Mouse (Mus musculus): ENCODE results near the gene Clec12b.
"Not testable (repeated sequence)": the region's sequence is repeated elsewhere in the genome, so short reads cannot be mapped to it uniquely, and the experiment has no call there.

Clec12b gene

DNA sequence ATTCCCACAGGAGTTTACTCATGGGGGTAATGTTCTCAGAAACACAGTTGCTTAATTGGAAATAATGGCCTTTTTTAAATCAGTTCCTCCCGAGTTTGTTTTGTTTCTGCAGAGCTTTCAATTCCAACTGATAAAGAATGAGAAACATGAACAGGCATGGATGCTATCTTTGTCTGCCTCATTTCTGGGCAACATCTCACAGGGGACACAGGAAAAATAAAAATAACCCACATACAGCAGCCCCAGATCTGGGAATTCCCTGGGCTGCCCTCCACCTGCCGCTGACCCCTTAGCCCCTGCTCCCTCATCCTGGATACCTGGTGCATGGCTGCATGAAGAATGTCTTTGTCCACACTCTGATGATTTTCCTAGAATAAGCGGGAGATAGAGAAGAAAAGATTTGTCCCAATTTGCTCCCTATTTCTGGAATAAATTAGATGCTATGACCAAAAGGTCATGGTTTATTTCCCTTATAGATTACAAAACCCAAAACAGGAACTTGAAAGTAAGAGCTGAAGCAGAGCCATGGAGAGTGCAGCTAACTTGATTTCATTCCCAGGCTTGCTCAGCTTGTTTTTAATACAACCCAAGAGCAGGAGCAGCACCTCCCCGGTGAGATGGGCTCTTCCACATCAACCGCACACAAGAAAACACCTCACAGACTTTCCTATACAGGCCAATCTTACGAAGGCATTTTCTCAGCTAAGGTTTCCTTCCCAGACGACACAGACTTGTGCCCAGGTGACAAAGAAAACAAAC, 16.1 kb downstream of the Clec12b start:
- in situ Hi-C loops (cut with MboI) = loop anchor here (5.0 kb wide), 2 partner anchors 37 to 112 kb away; partner anchors contain the start of gene 4922502D21Rik

- in situ Hi-C loops (cut with MboI) = loop anchor here (5.0 kb wide), 2 partner anchors 34 to 109 kb away; partner anchors contain the start of gene 4922502D21Rik
These were observed 19.7 kb downstream of the Clec12b start for GRCm38 (mm10) chr6:129365959-129366359.

GRCm38 (mm10) chr6:129363942-129364341, 21.7 kb downstream of the Clec12b start:
- in situ Hi-C loops (cut with MboI) = no loop called here

GRCm38 (mm10) chr6:129359515-129359914, 26.2 kb downstream of the Clec12b start:
- in situ Hi-C loops (cut with MboI) = no loop called here

DNA sequence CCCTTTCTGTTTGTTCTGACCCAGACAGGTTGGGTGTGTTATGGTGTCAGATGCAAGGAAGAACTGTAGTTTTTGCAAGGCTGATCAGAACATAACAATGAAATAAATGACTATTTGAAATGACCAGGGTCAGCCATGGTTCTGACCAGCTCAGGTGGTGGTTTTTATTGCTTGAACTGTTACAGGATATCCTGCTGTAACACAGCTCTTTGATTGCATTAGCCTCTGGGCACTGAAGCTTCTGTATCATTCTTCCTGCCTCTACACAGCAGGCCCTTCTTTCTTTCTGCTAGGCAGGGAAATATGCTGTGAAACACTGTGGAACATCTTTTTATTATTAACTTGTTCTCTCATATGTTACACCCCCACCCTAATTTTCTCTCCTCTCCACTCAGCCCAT, 29.2 kb downstream of the Clec12b start:
- in situ Hi-C loops (cut with MboI) = no loop called here

DNA sequence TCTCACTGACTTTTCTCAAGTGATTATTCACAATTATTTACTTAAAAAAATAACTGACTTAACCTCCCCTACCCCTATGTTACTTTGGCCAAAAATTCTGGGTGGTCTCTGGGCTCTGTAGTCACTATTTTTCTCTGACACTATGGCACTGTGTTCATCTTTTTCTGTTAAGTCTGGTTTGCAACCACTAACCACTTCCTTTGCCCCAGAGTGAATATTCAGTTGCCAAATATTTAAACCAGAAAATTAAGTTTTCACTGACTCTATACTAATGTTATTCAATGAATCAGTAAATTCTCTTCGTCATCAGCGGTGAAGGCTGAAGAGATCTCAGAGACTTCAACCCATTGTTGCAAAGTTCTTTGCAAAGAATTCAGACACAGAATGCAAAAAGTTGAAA, 29.9 kb downstream of the Clec12b start:
- in situ Hi-C loops (cut with MboI) = no loop called here

GRCm38 (mm10) chr6:129351091-129351490, 34.6 kb downstream of the Clec12b start:
- in situ Hi-C loops (cut with MboI) = no loop called here

GRCm38 (mm10) chr6:129349524-129350352, 35.9 kb downstream of the Clec12b start:
- in situ Hi-C loops (cut with MboI) = no loop called here

DNA sequence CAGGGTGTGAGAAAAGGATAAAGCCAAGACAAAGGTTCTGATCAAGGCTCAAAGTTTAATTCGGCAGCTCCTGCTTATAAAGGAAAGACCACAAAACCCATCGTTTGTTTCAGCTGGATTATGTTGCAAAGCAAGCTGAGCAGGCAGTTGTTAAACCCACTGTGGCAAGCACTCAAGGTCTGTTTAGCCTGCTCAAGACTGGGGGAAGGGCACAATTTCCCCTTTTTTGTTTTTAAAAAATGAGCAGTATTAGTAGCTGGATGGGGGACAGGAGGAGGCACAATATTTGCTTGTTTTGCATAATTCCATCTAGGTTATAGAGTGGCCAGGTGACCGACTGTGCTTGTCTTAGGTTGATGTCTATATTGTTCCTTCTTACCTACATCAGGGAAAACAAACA, 41.3 kb downstream of the Clec12b start:
- in situ Hi-C loops (cut with MboI) = no loop called here

DNA sequence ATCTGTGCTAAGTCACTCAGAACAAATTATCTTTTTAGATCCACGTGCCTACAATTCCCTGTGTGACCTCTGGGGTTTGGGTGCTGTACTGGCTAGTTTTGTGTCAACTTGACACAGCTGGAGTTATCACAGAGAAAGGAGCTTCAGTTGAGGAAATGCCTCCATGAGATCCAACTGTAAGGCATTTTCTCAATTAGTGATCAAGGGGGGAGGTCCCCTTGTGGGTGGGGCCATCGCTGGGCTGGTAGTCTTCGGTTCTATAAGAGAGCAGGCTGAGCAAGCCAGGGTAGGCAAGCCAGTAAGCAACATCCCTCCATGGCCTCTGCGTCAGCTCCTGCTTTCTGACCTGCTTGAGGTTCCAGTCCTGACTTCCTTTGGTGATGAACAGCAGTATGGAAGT, 43.3 kb downstream of the Clec12b start, which contains the start of gene Clec12a:
TSS of gene Clec12a (plus strand) at position 301 of the 400 bp plus-strand sequence.
- in situ Hi-C loops (cut with MboI) = not testable (repeated sequence)

DNA sequence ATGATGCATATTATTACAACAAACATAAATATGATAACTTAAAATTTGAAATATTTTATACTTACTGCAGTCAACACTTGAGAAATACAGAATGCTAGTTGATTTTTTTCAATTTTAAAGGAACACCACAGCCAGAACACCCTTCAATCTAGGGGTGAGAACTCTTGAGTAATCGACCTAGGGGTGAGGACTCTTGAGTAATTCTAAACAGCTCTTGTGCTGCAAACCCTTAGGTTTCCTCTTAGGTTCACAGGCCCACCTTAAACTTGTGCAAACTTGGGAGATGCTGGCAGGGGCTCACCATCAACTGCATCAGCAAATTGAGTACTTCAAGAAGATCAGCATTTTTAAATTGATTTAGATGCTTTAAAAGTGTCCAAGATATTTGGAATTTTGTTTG, 47.9 kb downstream of the Clec12b start:
- in situ Hi-C loops (cut with MboI) = no loop called here

DNA sequence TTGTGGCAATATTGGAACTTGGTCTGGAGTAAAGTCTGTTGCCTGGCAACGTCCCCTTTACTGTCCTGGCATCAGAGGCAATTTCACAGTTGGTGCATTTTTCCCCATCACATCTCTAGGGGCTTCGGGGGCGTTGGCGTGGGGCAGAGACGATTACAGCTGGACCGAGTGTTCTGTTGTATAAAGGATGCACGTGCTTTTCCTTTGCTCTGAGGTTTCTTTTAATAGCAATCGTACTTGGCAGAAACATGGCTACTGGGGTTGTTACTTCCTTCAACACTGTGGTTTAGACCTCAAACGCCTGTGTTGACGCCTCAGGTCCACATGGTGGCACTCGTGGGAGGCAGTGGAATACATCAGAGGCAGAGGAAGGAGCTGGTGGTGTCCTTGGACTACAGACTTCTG, 52.0 kb downstream of the Clec12b start:
- in situ Hi-C loops (cut with MboI) = loop anchor here (5.0 kb wide), 1 partner anchor 34 kb away; no protein-coding TSS in a partner anchor

GRCm38 (mm10) chr6:129331610-129332009, 54.1 kb downstream of the Clec12b start, which contains the start of gene 4922502D21Rik:
TSS of gene 4922502D21Rik (minus strand) at chr6:129331796.
- in situ Hi-C loops (cut with MboI) = loop anchor here (5.0 kb wide), 1 partner anchor 36 kb away; no protein-coding TSS in a partner anchor

DNA sequence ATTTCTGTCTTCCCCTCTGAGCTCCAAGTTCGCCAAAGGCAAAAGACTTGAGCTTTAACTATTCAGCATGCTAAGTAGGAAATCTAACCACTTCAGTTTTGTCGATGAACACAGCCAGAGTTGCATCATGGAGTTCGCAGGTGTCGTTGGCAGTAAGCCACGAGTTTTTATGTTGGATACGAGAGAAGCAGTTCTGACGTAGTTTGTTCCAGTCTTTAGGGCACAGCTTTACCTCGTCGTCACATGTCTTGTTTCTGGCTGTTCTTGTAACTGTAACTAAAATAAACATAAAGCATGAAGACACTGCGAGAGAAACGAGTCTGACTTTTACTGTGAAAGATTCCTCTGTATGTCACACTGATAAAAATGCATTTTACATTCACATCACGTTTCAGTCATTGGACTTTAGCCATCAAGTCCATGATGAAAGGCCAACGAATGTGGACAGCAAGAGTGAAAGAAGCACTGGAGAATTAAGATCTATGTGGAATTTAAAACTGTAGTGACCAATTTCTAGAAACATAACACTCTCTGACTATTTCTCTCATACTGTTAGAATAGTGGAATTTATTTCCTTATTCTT, 59.0 kb downstream of the Clec12b start:
- in situ Hi-C loops (cut with MboI) = no loop called here

DNA sequence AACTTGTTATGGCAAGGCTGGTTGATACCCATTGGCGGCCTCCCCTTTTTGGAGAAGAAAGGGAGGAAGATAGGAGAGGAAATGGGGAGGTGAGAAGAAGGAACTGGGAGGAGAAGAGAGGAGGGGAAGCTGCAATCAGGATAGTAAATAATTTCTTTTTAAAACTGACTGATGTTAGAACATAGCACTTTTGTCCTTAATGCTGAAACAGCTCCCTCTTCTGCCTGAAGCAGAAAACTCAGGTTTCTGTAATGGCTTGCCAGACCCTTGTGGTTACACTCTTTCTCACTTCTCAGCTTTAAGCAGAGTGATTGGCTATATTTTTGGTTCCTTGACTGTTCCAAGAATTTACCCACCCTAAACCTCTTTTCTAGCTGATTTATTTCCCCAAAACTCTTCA, 59.7 kb downstream of the Clec12b start:
- in situ Hi-C loops (cut with MboI) = no loop called here

Data from mature B cell (primary cell).